Mouse (Mus musculus): ENCODE data around the gene Tspoap1. TPM values are rescaled to one million over a fixed set of nuclear protein-coding genes. Genes with fewer than 3 reads are reported as not detected.

Gene Tspoap1
- total and polyA plus RNA-seq, 2 experiments from 2014 or later = 33.2 to 137 TPM

GRCm38 (mm10) chr11:87759609-87760005 is 734 bp upstream of the Tspoap1 start:
- Histone ChIP-seq H3K4me2 (ENCODE audit: low read depth, low read length) (peak overlapping the region; percentile 99), H3K4me3 (ENCODE audit: low read length) (0 out of 2 replicates have a peak overlapping the region, but pooled peaks have one; percentile 73), H3K9ac (replicated peaks; ENCODE audit: low read length) (peak overlapping the region; percentile 66), H3K4me1 (ENCODE audit: insufficient read depth, low read length) (peaks cover 5% of the 10 kb centered on the region; the same call in 1 of the 2 replicates), H3K36me3 (ENCODE audit: insufficient read depth, low read length) (no peaks in the 10 kb centered on the region), H3K9me3 (ENCODE audit: low read length) (no peaks in the 10 kb centered on the region), H3K27ac (peak overlapping the region; percentile 83), H3K27me3 (ENCODE audit: insufficient read depth, low read length) (no peaks in the 10 kb centered on the region)
- 6% methylated on average over 3 of the region's 3 CpGs for WGBS
- DNase-seq (ENCODE audit: low spot score) = peak; percentile 71
- peak; percentile 57 for TF ChIP-seq CTCF (IDR thresholded peaks at IDR 0.05; ENCODE audit: low read depth)
- ATAC-seq = no peak

DNA sequence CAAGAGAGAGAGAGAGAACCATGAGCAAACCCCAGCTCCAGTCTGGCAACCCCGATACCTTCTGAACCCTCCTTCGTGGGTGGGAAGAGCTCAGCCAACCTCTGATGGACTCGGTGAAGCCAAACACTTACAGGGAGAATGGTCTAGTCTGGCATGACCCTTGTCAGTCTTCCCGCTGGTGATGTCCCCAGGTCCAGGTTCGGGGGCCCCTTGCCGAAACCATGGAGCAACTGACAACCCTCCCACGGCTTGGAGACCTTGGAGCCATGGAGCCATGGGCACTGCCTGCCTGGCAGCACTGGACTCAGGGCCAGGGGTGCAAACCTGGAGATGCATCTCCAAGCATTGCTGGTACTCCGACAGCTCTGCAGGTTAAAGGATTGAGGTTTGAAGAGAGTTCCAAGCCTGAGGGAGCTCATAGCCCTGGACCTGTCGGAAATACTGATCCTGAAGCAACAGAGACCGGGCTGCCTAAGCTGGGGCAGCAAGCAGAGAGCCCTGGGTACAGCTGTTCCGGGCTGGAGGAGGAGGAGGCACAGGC is 910 bp downstream of the Tspoap1 start:
- Histone ChIP-seq H3K36me3 (ENCODE audit: insufficient read depth, low read length) (no peaks in the 10 kb centered on the region), H3K4me2 (ENCODE audit: low read depth, low read length) (peak overlapping the region; percentile 99), H3K4me1 (ENCODE audit: insufficient read depth, low read length) (peaks cover 9% of the 10 kb centered on the region; the same call in 1 of the 2 replicates), H3K4me3 (ENCODE audit: low read length) (peak overlapping the region; percentile 73), H3K9me3 (ENCODE audit: low read length) (no peaks in the 10 kb centered on the region), H3K27ac (peak overlapping the region; percentile 83), H3K9ac (replicated peaks; ENCODE audit: low read length) (peak overlapping the region; percentile 66), H3K27me3 (ENCODE audit: insufficient read depth, low read length) (no peaks in the 10 kb centered on the region)
- ATAC-seq (no peak), DNase-seq (ENCODE audit: low spot score) (no peak)
- TF ChIP-seq CTCF (IDR thresholded peaks at IDR 0.05; ENCODE audit: low read depth) = no peak
- 50% methylated on average over 11 of the region's 11 CpGs for WGBS

GRCm38 (mm10) chr11:87761806-87762701 is 1.7 kb downstream of the Tspoap1 start:
- Histone ChIP-seq H3K4me2 (ENCODE audit: low read depth, low read length) (peak overlapping the region; percentile 99), H3K27ac (peak overlapping the region; percentile 83), H3K9me3 (ENCODE audit: low read length) (no peaks in the 10 kb centered on the region), H3K4me3 (ENCODE audit: low read length) (peak overlapping the region; percentile 73), H3K4me1 (ENCODE audit: insufficient read depth, low read length) (peaks cover 9% of the 10 kb centered on the region; the same call in 1 of the 2 replicates), H3K36me3 (ENCODE audit: insufficient read depth, low read length) (no peaks in the 10 kb centered on the region; the same call in 1 of the 2 replicates), H3K27me3 (ENCODE audit: insufficient read depth, low read length) (no peaks in the 10 kb centered on the region), H3K9ac (replicated peaks; ENCODE audit: low read length) (peak overlapping the region; percentile 66)
- ATAC-seq (no peak), DNase-seq (ENCODE audit: low spot score) (peak; percentile 5)
- TF ChIP-seq CTCF (IDR thresholded peaks at IDR 0.05; ENCODE audit: low read depth) = no peak
- 68% methylated on average over 14 of the region's 14 CpGs for WGBS

DNA sequence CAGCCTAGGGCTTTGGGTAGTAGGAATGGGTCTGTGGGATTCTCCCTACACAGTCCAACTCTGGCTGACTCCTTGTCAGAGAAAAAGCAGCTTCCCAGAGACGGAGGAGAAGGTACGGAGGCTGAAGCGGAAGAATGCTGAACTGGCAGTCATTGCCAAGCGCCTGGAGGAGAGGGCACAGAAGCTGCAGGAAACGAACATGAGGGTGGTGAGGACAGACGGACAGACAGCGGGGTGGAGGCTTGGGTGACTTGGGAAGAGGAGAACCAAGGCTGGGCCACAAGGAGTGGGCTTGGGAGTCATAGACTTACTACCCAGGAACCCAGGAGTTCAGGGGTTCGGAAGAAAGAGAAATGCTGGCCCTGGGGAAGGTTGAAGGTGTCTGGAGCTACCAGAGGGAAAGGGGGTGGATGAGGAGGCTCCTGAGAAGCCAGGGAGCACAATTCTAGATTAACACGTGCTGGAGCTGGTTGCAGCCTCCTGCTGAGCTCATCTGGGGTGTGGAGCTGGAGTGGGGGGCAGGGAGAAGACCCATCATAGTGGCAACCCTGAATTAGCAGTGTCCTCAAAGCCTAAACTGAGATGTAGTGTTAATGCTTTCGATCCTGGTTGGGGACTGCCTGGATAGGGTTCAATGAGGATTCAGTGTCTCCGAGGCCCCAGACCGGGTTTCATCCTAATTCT is 2.5 kb downstream of the Tspoap1 start:
- no peaks in the 10 kb centered on the region for H3K9me3 ChIP-seq (ENCODE audit: low read length)
- H3K9ac ChIP-seq (replicated peaks; ENCODE audit: low read length) = peak overlapping the region; percentile 66
- H3K27ac ChIP-seq = peak overlapping the region; percentile 74
- H3K4me3 ChIP-seq (ENCODE audit: low read length) = peak overlapping the region; percentile 73
- DNase-seq (ENCODE audit: low spot score) (no peak), ATAC-seq (no peak)
- H3K4me1 ChIP-seq (ENCODE audit: insufficient read depth, low read length) = peaks cover 9% of the 10 kb centered on the region; the same call in 1 of the 2 replicates
- no peak for TF ChIP-seq CTCF (IDR thresholded peaks at IDR 0.05; ENCODE audit: low read depth)
- peak overlapping the region; percentile 99 for H3K4me2 ChIP-seq (ENCODE audit: low read depth, low read length)
- WGBS = 30% methylated on average over 12 of the region's 12 CpGs
- peaks cover 6% of the 10 kb centered on the region for H3K36me3 ChIP-seq (ENCODE audit: insufficient read depth, low read length)
- no peaks in the 10 kb centered on the region for H3K27me3 ChIP-seq (ENCODE audit: insufficient read depth, low read length)

GRCm38 (mm10) chr11:87763511-87763987 is 3.2 kb downstream of the Tspoap1 start:
- Histone ChIP-seq H3K9me3 (ENCODE audit: low read length) (no peaks in the 10 kb centered on the region), H3K4me2 (ENCODE audit: low read depth, low read length) (peak overlapping the region; percentile 99), H3K4me1 (ENCODE audit: insufficient read depth, low read length) (peaks cover 9% of the 10 kb centered on the region; the same call in 1 of the 2 replicates), H3K9ac (replicated peaks; ENCODE audit: low read length) (peak overlapping the region; percentile 66), H3K27ac (peak overlapping the region; percentile 74), H3K36me3 (ENCODE audit: insufficient read depth, low read length) (peaks cover 10% of the 10 kb centered on the region), H3K4me3 (ENCODE audit: low read length) (peak overlapping the region; percentile 73), H3K27me3 (ENCODE audit: insufficient read depth, low read length) (no peaks in the 10 kb centered on the region)
- no peak; the same call in 1 of the 2 replicates for TF ChIP-seq CTCF (IDR thresholded peaks at IDR 0.05; ENCODE audit: low read depth)
- 2% methylated on average over 17 of the region's 17 CpGs for WGBS
- DNase-seq (ENCODE audit: low spot score) (peak; percentile 85), ATAC-seq (peak; percentile 27)

All from hindbrain, postnatal 0 days (tissue).